Mouse (Mus musculus) kidney, adult 9 months (tissue): ENCODE results near the gene Swap70.
A peak's percentile ranks its signal among the peaks of the same experiment; 100 is the strongest.

ENCODE experiments used
- DNase-seq: peaks from one replicate; pipeline ENCODE4 v3.0.0; 2022

The Swap70 gene

DNA sequence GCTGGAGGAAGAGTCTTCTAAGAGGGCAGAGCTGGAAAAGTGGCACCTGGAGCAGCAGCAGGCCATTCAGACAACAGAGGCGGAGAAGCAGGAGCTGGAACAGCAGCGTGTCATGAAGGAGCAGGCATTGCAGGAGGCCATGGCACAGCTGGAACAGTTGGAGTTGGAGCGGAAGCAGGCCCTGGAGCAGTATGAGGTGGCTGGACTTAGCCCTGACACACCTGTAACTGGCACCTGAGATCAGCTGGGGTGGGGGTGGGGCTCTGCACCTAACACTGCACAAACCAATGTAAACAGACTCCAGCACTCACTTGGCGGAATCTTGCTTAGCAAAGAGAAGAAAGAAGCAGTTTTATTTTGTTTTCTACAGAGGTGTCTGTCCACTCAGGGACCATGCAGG, 57.7 kb downstream of the Swap70 start:
- DNase-seq: no peak

DNA sequence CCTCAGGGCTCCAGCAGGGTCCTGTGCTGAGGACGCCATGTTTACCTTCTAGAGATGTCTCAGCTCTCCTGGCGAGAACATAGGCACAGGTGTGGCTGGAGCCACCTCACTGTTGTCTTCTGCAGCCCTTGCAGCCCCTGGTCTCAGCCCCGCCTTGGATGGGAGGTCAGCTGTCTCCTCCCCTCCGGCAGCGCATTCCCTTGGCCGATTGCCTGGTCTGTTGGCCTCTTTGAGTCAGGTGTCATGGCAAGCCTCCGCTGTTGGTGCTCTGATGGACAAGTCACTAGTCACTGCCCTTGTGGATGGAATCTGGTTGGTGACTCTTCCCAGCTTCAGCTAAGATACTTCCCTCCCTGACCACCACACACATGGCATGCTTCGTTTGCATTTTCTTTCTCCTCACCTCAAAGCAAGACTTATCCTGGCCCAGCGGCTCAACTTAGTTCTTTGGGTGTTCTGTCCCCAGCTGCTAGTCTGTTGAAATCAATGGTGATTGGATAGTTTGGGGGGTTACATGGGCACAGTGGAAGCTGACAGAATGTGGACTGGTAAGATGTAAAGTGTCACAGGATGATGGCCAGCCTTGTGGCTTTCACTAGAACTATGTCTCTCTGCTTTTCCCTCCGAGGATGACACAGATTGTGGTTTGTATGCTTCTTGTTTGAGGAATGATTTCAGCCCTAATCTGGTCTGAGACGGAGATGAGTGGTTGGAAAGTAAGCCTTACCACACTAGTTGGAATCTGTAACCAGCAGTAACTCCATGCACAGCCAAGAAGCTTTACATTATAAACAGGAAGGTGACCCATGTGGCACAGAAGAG, 60.1 kb downstream of the Swap70 start:
- DNase-seq: no peak

DNA sequence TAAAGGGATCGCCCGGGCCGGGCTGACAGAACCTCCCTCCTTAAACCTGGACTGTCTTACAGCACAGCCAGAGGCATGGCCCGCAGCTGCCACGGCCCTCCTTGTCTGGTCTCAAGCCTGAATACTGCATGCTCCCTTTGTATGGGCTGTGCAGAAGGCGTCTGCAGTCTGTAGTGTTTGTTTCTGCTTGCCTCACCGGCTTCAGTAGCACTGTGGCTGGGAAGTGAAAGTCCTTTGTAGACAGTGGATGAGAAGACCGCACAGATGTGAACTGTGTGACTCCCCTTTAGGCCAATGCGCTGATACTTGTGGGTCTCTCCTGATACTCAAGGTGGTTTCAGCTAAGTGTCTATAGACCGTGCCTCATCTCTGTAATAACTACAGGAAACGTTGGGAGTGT, 61.3 kb downstream of the Swap70 start:
- DNase-seq: no peak

DNA sequence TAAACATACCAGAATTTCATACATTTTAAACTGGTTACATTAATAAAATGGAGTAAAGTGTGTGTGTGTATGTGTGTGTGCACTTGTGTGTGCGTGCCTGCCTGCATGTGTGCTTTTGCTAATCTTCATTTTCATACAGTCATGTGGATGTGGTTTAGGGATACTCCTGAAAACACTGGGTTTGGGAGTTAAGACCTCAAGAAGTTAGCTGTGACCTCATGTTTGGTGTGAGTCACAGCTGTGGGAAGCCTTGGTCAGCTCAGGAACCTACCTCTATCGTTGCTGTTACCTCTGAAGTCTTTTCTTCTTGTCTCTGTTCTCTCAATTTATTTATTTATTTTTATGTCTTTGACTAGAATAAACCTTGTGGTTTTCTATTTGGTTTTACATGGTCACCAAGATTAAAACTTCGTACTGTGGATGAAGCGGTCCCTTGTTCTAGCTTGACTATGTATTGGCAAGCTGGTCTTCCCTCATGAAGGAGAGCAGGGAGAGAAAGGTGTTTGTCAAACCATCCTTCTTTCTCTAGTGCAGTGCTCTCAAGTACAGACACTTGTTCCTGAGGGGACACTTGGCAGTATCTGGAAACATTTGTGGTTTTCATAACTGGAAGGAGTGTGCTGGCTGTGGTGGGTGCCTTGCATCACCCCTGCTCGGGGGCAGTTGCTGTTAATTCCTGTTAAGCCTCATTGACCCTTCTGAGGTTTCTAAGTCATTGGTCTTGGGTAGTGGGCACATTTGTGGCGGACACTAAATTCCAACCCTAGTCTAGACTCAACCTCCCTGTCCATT, 62.2 kb downstream of the Swap70 start:
- DNase-seq: no peak

DNA sequence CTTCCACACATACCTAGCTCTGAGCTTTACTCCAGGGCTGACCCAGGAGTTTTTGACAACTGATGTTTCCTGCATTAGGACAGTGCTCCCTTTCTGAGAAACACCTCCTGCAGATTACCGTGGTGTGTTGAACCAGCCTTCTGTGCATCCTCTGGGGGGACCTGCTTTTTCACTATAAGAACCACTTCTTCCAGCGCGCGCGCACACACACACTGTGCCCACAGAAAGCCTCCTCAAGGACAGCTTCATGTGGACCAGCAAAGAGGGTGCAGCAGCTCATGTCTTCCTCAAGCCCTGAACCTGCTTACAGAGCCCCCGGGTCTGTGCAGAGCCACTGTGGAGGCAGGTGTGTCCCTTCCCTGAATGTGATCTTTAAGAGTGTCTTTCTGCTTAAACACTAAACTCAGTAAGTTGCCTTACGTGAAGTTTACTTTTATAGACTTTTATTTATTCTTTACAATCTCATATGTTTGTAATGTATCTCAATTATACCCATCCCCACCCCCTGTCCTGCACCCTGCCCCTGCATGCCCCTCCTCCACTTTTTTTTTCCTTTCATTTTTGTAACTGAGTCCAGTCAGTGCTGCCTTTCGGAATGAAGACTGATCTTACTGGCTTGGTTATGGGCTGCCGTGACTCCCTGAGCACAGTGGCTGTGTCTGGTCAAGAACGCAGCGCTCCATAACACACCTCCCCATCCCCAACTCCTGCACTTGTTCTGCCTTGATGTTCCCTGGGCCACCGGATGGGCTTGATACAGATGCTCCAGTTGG, 63.8 kb downstream of the Swap70 start:
- no peak for DNase-seq

DNA sequence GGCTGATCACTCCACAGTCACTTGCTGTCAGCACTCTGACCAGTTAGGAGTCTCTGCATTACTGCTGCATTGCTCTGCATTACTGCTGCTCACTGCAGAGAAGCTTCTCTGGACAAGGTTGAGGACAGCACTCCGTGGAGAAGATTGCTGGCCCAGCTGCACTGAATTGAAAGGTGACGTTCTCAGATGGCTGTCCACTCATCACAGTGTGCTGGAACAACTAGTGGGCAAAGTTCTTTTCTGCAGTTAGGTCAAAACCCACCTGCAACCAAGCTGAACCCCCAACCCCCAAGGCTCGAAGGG, 64.3 kb downstream of the Swap70 start:
- no peak for DNase-seq

DNA sequence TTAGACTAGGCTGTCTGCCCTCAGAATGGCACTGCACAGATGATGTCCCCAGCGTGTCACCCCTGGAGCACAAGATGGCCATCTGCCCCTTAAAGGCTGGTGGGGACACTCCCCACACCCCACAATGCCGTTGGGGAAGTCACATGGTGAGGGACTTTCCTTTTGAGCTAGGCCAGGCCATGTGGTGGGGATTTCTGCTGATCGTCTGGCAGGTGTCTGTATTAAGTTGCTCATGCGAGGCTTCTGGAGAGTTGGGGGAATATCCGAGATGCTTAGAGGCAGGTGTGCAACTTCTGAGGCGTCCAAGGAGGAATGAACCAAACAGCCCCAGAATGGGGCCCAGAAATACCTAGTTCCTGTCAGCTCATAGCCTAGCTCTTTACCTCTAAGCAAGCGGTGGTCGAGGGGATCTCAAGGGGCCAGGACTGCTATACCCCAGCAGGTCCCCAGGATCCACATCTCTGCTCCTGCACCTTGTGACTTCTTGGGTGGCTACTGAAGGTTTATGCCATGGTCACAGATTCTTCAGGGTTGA, 64.8 kb downstream of the Swap70 start:
- no peak for DNase-seq

DNA sequence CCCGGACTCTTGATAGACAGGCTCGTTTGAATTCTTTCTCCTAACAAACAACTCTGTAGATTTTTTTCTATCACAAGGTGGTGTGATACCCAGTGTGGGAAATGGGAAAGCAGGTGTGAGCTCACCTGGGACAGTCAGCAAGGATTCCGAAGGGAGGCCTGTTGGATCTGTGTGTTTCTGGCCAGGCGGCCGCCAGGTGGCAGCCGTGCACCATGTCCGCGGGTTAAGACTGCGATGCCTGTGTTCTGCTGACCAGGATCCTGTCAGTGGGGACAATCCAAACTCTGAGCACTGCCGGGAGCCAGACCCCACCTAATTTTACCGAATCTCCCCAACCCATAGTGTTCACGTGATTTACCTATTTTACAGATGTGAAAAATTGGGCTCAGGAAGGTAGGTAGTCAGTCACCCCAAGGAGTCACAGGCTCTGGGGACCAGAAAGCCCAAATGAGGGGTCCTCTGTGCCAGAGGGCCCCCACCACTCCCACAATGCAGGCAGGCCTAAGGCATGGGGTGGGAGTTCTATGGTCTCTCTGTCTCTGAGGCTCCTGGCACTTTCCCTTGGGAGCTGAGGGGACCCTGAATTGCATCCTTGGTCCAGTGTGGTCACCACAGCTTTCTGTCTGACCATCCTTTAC, 65.4 kb downstream of the Swap70 start:
- DNase-seq: peak; percentile 86

DNA sequence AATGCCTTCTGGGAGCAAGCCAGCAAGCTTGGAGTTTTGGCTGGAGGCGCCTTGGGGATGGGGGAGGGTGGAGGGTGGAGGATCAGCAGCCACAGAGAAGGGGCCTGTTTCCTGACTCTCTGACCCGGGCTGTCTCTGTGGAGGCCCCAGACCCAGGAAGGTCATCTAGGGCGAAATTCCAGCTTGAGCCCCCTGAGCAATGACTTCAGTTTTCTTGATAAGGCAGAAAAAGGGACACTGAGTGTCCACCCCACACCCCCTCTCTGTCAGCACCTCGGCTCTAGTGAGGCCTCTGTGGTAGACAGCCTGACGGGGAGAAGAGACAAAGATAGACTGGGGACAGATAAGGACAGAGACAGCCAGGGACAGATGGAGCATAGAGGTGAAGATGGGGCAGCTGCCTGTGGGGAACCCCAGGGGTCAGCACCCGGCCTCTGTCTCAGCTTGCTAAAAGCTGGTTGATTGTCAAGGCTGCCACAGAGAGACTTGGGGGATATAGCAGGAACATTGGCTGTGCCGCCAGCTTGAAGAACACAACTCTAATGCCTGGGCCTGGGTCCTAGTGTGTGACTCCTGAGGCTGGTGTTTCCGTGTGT, 66.1 kb downstream of the Swap70 start:
- DNase-seq: no peak

DNA sequence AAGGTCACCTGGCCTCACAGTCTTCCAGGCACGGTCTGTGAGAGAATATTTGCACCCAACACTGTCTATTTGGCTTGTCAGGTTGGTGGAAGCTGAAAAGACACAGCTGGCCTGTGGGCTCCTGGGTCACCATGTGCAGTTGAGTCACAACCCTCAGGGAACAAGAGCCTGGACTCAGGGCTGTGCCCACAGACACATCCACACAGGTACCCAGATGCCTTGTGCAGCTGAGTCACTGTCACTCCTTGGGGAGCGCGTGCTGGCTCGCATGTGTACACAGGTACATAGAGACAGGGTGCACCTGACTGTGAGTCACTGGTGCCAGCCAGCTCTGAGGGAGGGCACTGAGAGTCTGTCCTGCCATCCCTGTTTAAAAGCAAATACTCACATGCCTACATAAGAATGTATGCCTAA, 66.7 kb downstream of the Swap70 start:
- DNase-seq: no peak

DNA sequence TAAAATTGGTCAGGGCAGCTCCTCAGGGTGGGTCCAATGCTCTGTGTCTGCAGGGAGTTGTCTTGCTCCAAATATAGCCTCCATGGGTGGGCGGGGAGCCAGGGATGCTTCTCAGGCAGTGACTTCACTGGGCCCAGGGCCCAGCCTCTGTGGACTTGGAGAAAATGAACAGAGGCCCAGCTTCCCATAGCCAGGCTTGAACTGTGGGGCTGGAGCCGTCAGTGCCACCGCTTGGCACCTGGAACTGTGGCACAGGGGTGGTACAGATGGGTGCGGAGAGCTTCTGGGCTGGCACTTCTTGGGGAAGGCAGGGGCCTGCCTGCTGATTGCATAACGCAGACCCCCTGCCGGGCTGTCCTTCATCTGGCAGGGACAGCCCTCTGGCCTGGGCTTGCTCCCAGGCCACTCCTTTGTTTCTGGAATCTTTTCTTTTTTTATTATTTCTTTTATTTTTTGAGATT, 67.2 kb downstream of the Swap70 start:
- DNase-seq: peak; percentile 42

DNA sequence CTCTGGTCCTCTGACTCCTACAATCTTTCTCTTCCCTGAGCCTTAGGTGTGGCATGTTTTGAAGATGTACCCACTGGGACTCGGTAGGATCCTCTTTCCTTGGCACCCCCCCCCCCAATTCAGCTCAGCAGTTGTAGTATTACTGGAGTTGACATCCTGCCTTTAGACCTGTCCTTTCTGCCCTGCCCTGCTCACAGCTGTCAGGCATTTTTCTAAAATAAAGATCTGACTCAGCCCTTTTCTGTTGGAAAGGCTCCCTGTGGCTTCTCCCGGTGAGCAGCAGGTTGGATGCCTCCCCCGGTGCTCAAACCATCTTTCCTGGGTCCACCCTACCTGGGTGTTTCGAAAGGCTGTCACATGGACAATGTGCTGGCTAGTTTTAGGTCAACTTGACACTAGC, 68.1 kb downstream of the Swap70 start:
- no peak for DNase-seq

DNA sequence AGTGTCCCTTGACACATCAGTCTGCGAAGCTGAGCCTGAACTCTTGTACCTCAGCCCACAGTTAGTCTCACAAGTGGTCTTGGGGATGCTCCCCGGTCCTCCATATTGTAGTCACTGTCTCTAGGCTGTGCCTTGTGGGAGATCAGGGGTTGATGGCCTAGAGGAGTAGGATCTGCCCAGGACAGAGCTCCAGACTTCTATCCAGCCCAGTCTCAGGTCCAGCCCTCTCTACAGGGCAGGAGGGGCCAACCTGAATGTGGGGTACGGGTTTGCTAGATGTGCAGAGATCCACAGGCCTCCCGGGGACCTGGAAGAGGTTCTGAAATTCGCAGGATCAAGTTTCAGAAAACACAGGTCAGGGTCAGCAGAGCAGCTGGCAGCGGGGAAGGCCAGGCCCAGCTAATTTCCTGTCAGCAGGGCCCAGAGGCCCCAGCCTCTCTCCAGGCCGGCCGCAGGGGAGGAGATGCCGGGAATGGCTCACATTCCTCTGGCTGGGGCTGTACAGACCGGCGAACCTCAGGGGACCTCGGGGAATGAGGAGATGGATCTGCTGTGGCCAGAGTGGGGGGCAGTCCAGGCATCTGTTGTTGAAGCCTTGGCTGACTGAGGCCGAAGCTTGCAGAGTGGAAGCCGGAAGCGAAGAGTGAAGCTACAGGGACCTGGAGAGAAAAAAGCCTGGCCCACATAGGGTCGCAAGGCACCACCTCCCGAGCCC, 75.5 kb downstream of the Swap70 start:
- peak; percentile 75 for DNase-seq

DNA sequence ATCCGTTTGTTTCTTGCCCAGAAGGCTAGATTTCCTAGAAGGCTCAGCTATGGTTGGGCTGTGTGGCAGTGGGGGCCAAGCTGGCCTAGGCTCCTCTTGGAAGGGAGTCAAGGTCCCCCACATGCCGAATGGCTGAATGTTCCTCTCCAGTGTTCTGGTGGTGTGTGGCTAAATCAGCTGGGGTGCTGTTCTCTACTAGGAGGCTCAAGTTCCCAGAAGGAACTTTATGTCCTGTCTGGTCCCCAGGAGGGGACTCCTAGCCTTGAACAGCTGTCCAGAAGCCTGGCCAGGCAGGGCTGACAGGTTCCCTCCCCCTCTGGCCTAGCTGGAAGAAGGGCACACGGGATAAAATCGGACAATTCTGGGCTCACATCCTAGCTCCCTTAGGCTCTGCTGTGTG, 76.1 kb downstream of the Swap70 start:
- no peak for DNase-seq

DNA sequence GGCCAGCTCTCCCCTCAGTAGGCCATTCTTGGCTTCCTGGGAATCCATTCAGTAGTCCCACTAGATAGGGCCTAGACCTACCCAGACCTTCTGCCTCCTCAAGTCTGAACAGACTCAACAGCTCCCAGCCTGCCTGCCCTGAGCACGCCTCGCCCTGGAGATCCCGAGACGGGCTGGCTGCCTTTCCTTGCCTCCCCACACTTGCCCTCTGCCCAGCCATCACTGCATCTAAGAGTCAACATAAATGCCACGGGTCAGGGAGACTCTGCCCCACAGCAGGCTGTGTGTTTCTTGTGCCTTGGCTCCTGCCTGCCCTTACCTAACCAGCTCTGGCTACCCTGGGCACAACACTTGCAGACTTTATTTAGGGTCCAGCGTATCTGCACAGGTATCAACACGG, 76.6 kb downstream of the Swap70 start:
- DNase-seq: no peak

DNA sequence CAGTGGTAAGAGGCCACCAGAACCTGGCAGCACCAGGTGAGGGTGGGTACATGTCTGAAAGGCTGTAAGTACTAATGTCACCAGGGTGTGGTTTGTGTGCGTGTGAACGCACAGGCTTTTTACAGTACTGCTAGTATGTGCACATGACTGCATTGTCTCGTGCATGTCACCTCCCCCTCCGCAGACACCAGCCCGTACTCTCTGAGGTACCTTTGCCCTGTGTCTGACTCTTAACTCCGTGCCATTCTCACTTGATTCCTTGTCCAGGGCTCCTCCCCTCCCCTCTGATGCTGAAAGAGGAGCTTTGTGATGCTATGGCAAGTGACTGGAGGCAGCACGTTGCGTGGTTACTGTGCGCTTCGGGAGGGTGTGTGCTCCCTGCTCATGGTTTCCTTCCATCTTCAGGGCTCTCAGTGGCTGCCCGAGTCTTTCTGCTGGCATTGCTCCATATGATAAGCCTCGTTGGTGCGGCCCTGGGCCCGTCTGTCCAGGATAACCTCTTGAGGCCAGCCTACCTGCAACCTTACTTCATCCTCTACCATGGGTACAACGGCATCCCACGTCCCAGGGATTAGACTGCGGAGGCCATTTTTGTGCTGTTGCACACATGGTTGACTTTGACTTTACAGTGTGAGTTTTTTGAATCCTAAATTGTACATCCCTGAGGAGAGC, 77.4 kb downstream of the Swap70 start:
- DNase-seq: no peak

DNA sequence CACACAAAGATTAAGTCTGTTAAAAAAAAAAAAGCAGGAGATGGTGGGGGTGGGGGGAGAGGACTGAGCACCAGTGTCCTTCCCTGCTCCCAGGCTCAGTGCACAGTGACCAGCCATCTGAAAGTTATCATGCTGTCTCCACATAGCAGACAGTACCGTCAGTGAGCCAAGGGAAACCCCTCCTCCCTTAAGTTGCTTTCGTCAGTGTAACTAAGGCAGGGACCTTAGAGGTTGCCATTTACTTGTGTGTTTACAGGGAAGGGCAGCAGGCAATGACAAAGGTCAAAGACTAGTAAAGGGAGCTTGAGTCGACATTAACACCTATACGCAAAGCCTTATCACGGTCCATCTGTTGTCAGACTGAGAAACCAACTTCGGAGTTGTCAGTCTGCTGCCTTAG, 81.4 kb downstream of the Swap70 start:
- no peak for DNase-seq

DNA sequence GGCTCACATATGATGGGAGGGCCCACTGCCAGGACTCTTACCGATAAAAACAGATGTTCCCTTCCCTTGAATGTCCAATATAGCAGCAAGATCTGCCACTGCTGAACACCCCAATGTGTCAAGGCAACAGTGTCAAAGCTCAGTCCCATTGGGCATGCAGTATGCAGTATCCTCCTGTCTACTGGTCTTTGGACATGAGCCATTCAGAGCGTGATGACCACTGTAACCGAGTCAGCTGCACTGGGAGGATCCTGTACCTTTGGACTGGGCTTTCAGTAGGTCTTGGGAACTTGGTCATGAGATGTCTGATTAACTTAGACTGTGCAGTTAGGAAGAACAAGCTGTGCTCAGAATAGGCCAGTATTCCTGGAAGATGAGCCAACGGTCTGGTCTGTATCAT, 84.0 kb downstream of the Swap70 start:
- DNase-seq: peak; percentile 88

DNA sequence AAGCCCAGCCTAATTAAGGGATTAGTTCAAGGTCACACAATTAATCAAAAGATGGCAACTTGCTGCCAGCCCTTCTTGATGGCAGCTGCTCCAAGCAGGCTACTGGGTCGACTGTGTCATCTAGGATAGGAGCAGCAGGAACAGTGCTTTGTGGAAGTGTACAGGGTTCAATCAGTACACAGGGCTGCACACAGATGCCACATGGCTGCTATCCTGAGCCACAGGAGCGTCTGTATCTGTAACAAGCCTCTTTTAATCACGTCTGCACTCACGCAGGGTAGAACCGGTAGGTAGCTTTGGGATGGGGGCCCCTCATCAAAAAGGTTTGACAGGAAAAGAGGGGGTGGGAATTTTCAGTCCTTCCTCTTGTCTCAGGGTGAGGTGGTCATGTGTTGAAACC, 84.8 kb downstream of the Swap70 start:
- no peak for DNase-seq

DNA sequence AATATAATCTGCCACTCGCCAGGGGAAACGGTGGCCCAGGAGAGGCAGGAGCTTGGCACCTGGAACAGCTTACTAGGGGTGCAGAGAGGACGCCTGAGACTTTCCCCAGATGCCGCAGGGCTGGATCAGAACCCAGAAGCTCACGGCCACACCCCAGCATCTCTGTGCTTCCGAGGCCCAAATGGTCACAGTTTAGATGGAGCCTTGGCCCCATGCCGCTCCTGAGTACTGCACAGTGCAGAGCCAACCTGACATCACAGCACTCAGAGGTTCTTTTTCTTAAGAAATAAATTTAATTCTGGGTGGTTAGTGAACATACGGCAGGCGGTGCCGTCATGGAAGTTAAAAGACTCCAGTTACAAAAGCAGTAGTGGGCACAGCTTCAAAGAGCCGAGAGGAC, 86.2 kb downstream of the Swap70 start:
- DNase-seq: no peak

DNA sequence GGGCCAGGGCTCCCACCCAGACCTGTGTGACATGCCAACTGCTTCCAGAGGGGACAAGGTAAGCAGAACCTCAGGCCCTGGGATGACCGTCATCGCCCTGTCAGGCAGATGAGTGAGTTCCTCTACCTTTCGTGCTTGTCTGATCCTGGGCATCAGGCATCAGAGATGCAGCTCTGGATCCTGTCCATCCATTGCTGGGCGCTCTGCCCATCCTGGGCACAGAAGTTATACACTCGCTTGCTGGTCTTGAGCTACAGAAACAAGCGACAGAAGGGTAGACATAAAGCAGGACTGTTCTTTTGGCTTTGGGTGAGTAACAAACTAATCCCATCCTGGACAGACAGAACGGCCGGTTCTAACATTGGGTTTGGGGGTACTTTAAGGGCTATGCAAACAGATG, 87.7 kb downstream of the Swap70 start:
- DNase-seq: no peak
